Mouse (Mus musculus) embryonic facial prominence, embryonic 15.5 days (tissue): Measurements from ENCODE around the gene Npw. TPM values are rescaled to one million over a fixed set of nuclear protein-coding genes. Genes with fewer than 3 reads are reported as not detected.

ENCODE experiments used
- ATAC-seq: fragments of 200-750 bp; cut with Nextera tagmentation; 2 replicates; pipeline ENCODE4 v1.8.0; 2017; ENCODE audit warnings: low read depth, moderate TSS enrichment; ENCODE audit not compliant: insufficient number of reproducible peaks, low FRiP score, low TSS enrichment
- H3K27ac ChIP-seq: fragments of 300-500 bp; sonication (generic); replicated peaks from 2 replicates; pipeline ENCODE4 v1.5.1; 2015; ENCODE audit warnings: mild to moderate bottlenecking, inconsistent platforms
- H3K27me3 ChIP-seq: fragments of 300-500 bp; sonication (generic); 2 replicates; pipeline ENCODE4 v1.6.1; 2015; ENCODE audit warnings: inconsistent platforms
- H3K36me3 ChIP-seq: fragments of 300-500 bp; sonication (generic); 2 replicates; pipeline ENCODE4 v1.6.1; 2015; ENCODE audit warnings: mild to moderate bottlenecking, inconsistent platforms
- H3K4me1 ChIP-seq: fragments of 300-500 bp; sonication (generic); 2 replicates; pipeline ENCODE4 v1.6.1; 2015; ENCODE audit warnings: inconsistent platforms
- H3K4me2 ChIP-seq: fragments of 300-500 bp; sonication (generic); replicated peaks from 2 replicates; pipeline ENCODE4 v1.6.1; 2015; ENCODE audit warnings: mild to moderate bottlenecking, inconsistent platforms
- H3K4me3 ChIP-seq: fragments of 300-500 bp; sonication (generic); replicated peaks from 2 replicates; pipeline ENCODE4 v1.5.1; 2015; ENCODE audit warnings: mild to moderate bottlenecking, inconsistent platforms
- H3K9ac ChIP-seq: fragments of 300-500 bp; sonication (generic); 2 replicates; pipeline ENCODE4 v1.6.1; 2015; ENCODE audit warnings: inconsistent platforms
- H3K9me3 ChIP-seq: fragments of 300-500 bp; sonication (generic); replicated peaks from 2 replicates; pipeline ENCODE4 v1.6.1; 2016; ENCODE audit warnings: inconsistent platforms
- WGBS: fragments of 180-500 bp; shearing (Covaris S2); methylation state at CpG from one replicate; pipeline ENCODE4 v1.1.7; 2015; 5-methylcytosine and 5-hydroxymethylcytosine counted together
- polyA plus RNA-seq: library from polyadenylated mRNA; unstranded; fragments of >200 nt; fragmentation: Nextera tagmentation; extraction: Ambion mirVana; gene quantifications from 2 replicates; pipeline ENCODE4 v1.2.1, GENCODE M21; 2015

The Npw gene
- polyA plus RNA-seq, 1 experiment from 2014 or later = 0.36 TPM

DNA sequence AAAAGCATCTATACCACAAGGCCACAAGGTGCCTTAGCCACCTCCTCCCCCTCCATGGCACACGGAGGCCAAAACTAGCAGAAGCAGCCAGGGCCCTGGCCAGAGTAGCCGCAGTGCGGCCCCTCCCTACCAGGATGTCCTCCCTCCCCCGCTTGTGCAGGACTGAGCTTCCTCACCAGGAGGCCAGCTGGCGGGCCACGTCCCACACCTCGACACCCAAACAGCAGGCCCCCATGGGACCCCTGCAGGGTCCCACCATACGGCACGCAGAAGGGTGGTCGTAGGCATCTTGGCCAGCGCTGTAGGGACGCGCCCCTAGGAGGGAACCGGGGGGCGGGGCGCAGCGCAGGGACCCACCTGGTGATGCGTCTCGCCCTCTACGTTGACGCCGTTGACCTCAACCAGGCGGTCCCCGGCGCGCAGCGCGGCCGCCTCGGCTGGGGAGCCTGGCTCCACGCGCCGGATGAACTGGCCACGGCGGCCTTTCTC is 8.6 kb downstream of the Npw start:
- Histone ChIP-seq H3K9me3 (no peaks in the 10 kb centered on the region), H3K27me3 (no peaks in the 10 kb centered on the region), H3K4me1 (peaks cover 39% of the 10 kb centered on the region), H3K27ac (peak overlapping the region; percentile 55), H3K4me3 (peak overlapping the region; percentile 80), H3K4me2 (peak overlapping the region; percentile 91), H3K36me3 (peaks cover 7% of the 10 kb centered on the region; the same call in 1 of the 2 replicates), H3K9ac (peak overlapping the region; percentile 85)
- WGBS = under 1% methylated on average over 35 of the region's 35 CpGs
- peak; percentile 11; the same call in 1 of the 2 replicates for ATAC-seq

DNA sequence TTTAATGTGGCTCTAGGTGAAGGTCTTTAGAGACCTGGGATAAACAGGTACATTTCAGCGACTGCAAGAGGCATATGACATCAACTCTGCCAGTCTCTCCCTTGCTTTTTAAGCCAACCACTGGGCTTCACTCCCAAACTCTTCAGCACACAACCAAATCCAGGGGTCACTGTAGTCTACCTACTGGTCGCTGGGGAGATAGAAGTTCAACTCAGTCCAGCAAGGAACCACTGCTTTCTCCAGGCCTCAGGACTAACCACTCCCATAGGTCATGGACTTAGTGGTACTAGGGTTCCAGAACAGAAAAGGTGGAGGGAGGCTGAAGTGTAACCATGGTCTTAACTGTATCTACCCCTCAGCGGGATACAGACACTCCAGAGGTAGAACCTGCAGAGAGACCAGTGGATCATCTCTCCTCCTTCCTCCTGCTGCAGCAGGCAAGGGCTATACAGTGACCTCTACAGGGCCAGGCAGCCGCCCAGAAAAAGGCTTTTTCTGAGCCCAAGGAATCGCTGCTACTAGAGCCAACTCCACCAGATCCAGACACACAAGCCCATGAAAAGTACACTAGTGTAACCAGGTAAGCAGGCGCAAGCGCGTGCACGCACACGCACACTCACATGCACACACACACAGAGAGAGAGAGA is 9.4 kb downstream of the Npw start:
- Histone ChIP-seq H3K4me3 (peak overlapping the region; percentile 80), H3K4me1 (peaks cover 47% of the 10 kb centered on the region), H3K9ac (no peak overlapping the region), H3K27ac (0 out of 2 replicates have a peak overlapping the region, but pooled peaks have one; percentile 55), H3K4me2 (peak overlapping the region; percentile 91), H3K27me3 (no peaks in the 10 kb centered on the region), H3K9me3 (no peaks in the 10 kb centered on the region), H3K36me3 (peaks cover 8% of the 10 kb centered on the region; the same call in 1 of the 2 replicates)
- no peak for ATAC-seq
- 81% methylated on average over 10 of the region's 10 CpGs for WGBS

DNA sequence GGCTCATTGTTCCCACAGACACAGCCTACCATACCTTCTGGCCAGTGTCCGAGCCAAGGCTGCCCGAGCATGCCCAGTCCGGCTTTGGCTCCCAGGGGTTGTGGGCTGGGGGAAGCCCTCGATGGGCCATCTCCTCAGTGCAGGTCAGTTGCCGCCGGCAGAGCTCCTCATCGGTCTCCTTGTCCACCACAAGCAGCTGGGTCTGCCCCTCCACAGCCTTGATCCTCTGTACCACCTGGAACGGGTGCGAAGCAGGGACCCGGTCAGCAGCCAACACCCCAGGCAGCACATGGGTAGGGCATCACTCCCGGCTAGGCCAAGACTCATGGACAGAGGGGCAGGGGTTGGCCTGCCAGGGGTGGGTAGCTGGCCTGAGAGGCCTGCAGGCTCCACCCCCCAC is 10.8 kb downstream of the Npw start:
- no peak for ATAC-seq
- Histone ChIP-seq H3K9me3 (no peaks in the 10 kb centered on the region), H3K36me3 (peaks cover 8% of the 10 kb centered on the region; the same call in 1 of the 2 replicates), H3K4me1 (peaks cover 51% of the 10 kb centered on the region), H3K9ac (no peak overlapping the region), H3K27ac (no peak overlapping the region), H3K4me3 (no peak overlapping the region), H3K27me3 (no peaks in the 10 kb centered on the region), H3K4me2 (no peak overlapping the region)
- WGBS = 73% methylated on average over 11 of the region's 11 CpGs

DNA sequence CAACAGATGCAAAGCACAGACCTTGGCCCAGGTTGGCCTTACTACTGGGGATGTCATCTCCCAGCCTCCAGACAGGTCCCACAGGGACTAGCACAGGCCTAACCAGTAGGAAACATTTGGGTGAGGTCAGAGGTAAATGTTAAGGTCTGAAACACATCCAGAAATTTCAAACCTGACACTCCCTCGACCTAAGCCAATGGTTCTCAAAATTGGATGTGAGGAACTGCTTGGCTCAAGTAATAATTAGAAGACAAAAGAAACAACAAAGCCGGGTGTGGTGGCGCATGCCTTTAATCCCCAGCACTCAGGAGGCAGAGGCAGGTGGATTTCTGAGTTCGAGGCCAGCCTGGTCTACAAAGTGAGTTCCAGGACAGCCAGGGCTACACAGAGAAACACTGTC is 11.9 kb downstream of the Npw start:
- Histone ChIP-seq H3K9me3 (no peaks in the 10 kb centered on the region), H3K4me1 (peaks cover 51% of the 10 kb centered on the region), H3K4me3 (no peak overlapping the region), H3K27ac (0 out of 2 replicates have a peak overlapping the region, but pooled peaks have one; percentile 34), H3K27me3 (no peaks in the 10 kb centered on the region), H3K36me3 (peaks cover 12% of the 10 kb centered on the region; the same call in 1 of the 2 replicates), H3K4me2 (no peak overlapping the region), H3K9ac (no peak overlapping the region)
- no peak for ATAC-seq
- 82% methylated on average over 4 of the region's 4 CpGs for WGBS

- WGBS = 62% methylated on average over 3 of the region's 3 CpGs
Measured at GRCm38 (mm10) chr17:24645916-24646315, 12.3 kb downstream of the Npw start.

DNA sequence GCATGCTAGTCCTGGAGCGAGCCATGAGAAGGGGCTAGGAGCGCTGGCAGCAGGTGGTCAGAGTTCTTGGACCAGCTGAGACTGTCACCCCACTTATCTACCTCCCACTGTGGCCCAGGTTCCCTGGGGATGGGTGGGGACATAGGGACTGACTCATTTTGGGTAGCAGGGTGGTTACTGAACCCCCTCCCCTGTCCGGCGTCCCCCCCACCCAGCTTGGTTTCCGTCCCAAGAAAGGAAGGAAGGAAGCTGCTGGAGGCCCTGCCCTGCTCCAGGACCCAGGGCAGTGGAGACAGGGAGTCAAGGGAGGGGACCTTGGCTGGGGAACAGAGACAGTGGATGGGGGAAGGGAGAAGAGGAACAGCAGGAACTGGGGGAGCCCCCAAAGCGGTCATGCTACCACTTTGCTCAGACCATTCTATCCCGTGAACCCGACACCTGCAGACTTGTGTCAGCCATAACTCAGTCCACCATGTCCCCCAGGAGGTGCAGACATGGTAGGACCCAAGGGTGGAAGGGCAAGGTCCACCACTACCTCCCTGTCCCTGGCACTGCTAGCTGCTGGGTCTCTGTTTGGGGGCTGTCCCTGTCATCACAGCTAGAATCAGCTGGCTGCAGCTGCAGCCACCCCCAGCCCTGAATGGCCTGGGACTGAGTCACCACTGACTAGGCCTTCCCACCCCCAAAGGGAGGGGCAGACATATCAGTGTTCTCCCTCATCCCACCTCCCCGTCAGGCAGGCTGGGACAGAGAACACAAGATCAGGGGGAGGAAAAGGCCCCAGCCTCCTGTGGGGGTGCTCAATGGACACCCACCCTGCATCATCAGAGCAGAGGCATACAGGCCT is 13.2 kb downstream of the Npw start:
- Histone ChIP-seq H3K9me3 (no peaks in the 10 kb centered on the region), H3K27ac (peak overlapping the region; percentile 73), H3K4me3 (no peak overlapping the region), H3K9ac (no peak overlapping the region), H3K36me3 (peaks cover 16% of the 10 kb centered on the region; the same call in 1 of the 2 replicates), H3K4me1 (peaks cover 50% of the 10 kb centered on the region), H3K27me3 (no peaks in the 10 kb centered on the region), H3K4me2 (no peak overlapping the region)
- WGBS = 78% methylated on average over 9 of the region's 9 CpGs
- no peak for ATAC-seq

More at GRCm38 (mm10) chr17:24645916-24646315, 12.3 kb downstream of the Npw start:
- Histone ChIP-seq H3K4me2 (no peak overlapping the region), H3K27ac (peak overlapping the region; percentile 34; the same call in 1 of the 2 replicates), H3K9ac (no peak overlapping the region), H3K36me3 (peaks cover 14% of the 10 kb centered on the region; the same call in 1 of the 2 replicates), H3K4me3 (no peak overlapping the region), H3K9me3 (no peaks in the 10 kb centered on the region), H3K4me1 (peaks cover 51% of the 10 kb centered on the region), H3K27me3 (no peaks in the 10 kb centered on the region)
- no peak for ATAC-seq

- H3K4me2 ChIP-seq = 0 out of 2 replicates have a peak overlapping the region, but pooled peaks have one; percentile 4
- H3K36me3 ChIP-seq = peaks cover 16% of the 10 kb centered on the region; the same call in 1 of the 2 replicates
- no peak overlapping the region for H3K4me3 ChIP-seq
- WGBS = 24% methylated on average over 7 of the region's 7 CpGs
- H3K9ac ChIP-seq = 0 out of 2 replicates have a peak overlapping the region, but pooled peaks have one; percentile 1
- no peak for ATAC-seq
- peak overlapping the region; percentile 73 for H3K27ac ChIP-seq
- H3K4me1 ChIP-seq = peaks cover 51% of the 10 kb centered on the region
- H3K27me3 ChIP-seq = no peaks in the 10 kb centered on the region
- H3K9me3 ChIP-seq = no peaks in the 10 kb centered on the region
Measured at GRCm38 (mm10) chr17:24644030-24644715, 14.1 kb downstream of the Npw start.

GRCm38 (mm10) chr17:24642791-24643343 is 15.4 kb downstream of the Npw start:
- Histone ChIP-seq H3K4me2 (no peak overlapping the region), H3K9ac (no peak overlapping the region), H3K27me3 (no peaks in the 10 kb centered on the region), H3K27ac (no peak overlapping the region), H3K4me1 (peaks cover 54% of the 10 kb centered on the region), H3K4me3 (no peak overlapping the region), H3K36me3 (peaks cover 16% of the 10 kb centered on the region; the same call in 1 of the 2 replicates), H3K9me3 (no peaks in the 10 kb centered on the region)
- ATAC-seq = no peak
- 55% methylated on average over 6 of the region's 6 CpGs for WGBS

GRCm38 (mm10) chr17:24641944-24642343 is 16.3 kb downstream of the Npw start:
- Histone ChIP-seq H3K4me1 (peaks cover 54% of the 10 kb centered on the region), H3K36me3 (peaks cover 16% of the 10 kb centered on the region; the same call in 1 of the 2 replicates)
- 89% methylated on average over 14 of the region's 14 CpGs for WGBS

DNA sequence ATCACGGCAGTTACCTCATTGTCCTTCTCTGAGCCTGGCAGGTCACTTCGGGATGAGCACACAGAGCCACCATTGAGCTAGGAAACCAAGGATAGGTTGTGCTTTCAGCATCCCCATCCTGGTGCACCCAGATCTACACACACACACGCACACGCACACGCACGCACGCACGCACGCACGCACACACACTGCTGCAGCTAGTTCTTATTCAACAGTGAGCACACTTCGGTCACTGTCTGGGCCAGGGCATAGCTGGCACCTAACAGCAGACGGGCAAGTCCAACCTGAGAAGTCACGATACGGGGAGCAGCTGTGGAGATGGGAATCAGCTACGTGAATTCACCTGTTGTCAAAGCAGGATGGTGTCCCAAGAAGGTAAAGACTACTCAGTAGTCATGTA is 17.7 kb downstream of the Npw start:
- ATAC-seq = no peak
- Histone ChIP-seq H3K9ac (no peak overlapping the region), H3K9me3 (no peaks in the 10 kb centered on the region), H3K4me2 (no peak overlapping the region), H3K27ac (peak overlapping the region; percentile 93), H3K4me1 (peaks cover 46% of the 10 kb centered on the region), H3K36me3 (0 out of 2 replicates have a peak, but pooled peaks cover 12% of the 10 kb centered on the region), H3K4me3 (no peak overlapping the region), H3K27me3 (no peaks in the 10 kb centered on the region)
- 95% methylated on average over 15 of the region's 15 CpGs for WGBS

More at GRCm38 (mm10) chr17:24641944-24642343, 16.3 kb downstream of the Npw start:
- H3K4me2 ChIP-seq = no peak overlapping the region
- no peaks in the 10 kb centered on the region for H3K27me3 ChIP-seq
- H3K9ac ChIP-seq = no peak overlapping the region
- no peaks in the 10 kb centered on the region for H3K9me3 ChIP-seq
- H3K4me3 ChIP-seq = no peak overlapping the region
- H3K27ac ChIP-seq = no peak overlapping the region
- ATAC-seq = no peak
